Mouse (Mus musculus) liver, embryonic 11.5 days (tissue): ENCODE results near the gene Sulf2. TPM values are rescaled to one million over a fixed set of nuclear protein-coding genes. Genes with fewer than 3 reads are reported as not detected.

ENCODE experiments used
- ATAC-seq: fragments of 200-750 bp; cut with Nextera tagmentation; replicated peaks from 2 replicates; pipeline ENCODE4 v1.8.0; 2017; ENCODE audit warnings: moderate number of reproducible peaks, mild to moderate bottlenecking, moderate TSS enrichment, moderate library complexity; ENCODE audit not compliant: low FRiP score
- DNase-seq: peaks from one replicate; pipeline ENCODE4 v3.0.0-alpha.2; 2017; ENCODE audit warnings: low spot score
- H3K27ac ChIP-seq: fragments of 300-500 bp; sonication (generic); 2 replicates; pipeline ENCODE4 v1.5.1; 2014; ENCODE audit warnings: mild to moderate bottlenecking, low read depth, low read length, control low read depth
- H3K27me3 ChIP-seq: fragments of 300-500 bp; sonication (generic); replicated peaks from 2 replicates; pipeline ENCODE4 v1.6.1; 2014; ENCODE audit warnings: low read length, mixed read lengths; ENCODE audit not compliant: control insufficient read depth, insufficient read depth
- H3K36me3 ChIP-seq: fragments of 300-500 bp; sonication (generic); 2 replicates; pipeline ENCODE4 v1.6.1; 2014; ENCODE audit warnings: mild to moderate bottlenecking, low read length, moderate library complexity, mixed read lengths; ENCODE audit not compliant: control insufficient read depth, insufficient read depth
- H3K4me1 ChIP-seq: fragments of 300-500 bp; sonication (generic); replicated peaks from 2 replicates; pipeline ENCODE4 v1.6.1; 2014; ENCODE audit warnings: low read length, mixed read lengths; ENCODE audit not compliant: control insufficient read depth, insufficient read depth
- H3K4me2 ChIP-seq: fragments of 300-500 bp; sonication (generic); 2 replicates; pipeline ENCODE4 v1.6.1; 2014; ENCODE audit warnings: mild to moderate bottlenecking, control low read depth, moderate library complexity
- H3K4me3 ChIP-seq: fragments of 300-500 bp; sonication (generic); 2 replicates; pipeline ENCODE4 v1.5.1; 2014; ENCODE audit warnings: low read depth, low read length, control low read depth
- H3K9ac ChIP-seq: fragments of 300-500 bp; sonication (generic); 2 replicates; pipeline ENCODE4 v1.6.1; 2014; ENCODE audit warnings: low read depth, low read length, control low read depth
- H3K9me3 ChIP-seq: fragments of 300-500 bp; sonication (generic); 2 replicates; pipeline ENCODE4 v1.6.1; 2016; ENCODE audit warnings: low read length, inconsistent platforms, mixed read lengths; ENCODE audit not compliant: control insufficient read depth
- whole genome bisulfite sequencing: fragments of 180-500 bp; shearing (Covaris S2); extraction: QIAGEN DNeasy Blood & Tissue Kit; methylation state at CpG from one replicate; pipeline ENCODE4 v1.1.7; 2014; 5-methylcytosine and 5-hydroxymethylcytosine counted together
- polyA plus RNA-seq: library from polyadenylated mRNA; unstranded; fragments of >200 nt; fragmentation: Nextera tagmentation; extraction: Ambion mirVana; gene quantifications from 2 replicates; pipeline ENCODE4 v1.2.1, GENCODE M21; 2014

Sulf2 gene
- polyA plus RNA-seq, 1 experiment from 2014 or later: 30.3 TPM

DNA sequence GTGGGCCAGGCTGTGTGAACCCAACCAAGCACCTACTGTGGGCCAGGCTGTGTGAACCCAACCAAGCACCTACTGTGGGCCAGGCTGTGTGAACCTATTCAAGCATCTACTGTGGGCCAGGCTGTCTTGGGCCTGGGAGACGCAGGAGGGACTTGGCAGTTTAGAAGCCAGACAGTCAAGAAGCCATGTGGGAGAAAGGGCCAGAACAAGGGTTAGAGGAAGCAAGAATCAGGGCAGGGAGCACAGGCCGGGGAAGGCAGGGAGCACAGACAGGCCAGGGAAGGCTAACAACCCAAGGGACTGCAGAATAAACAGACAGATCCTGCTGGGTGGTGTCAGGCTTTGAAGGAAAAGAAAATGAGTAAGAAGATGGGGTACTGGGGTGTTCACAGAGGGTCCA is 44.2 kb downstream of the Sulf2 start:
- Histone ChIP-seq H3K4me3 (no peak overlapping the region), H3K4me1 (no peaks in the 10 kb centered on the region), H3K4me2 (no peak overlapping the region), H3K9ac (no peak overlapping the region), H3K9me3 (no peaks in the 10 kb centered on the region), H3K36me3 (no peaks in the 10 kb centered on the region; the same call in 1 of the 2 replicates), H3K27me3 (no peaks in the 10 kb centered on the region), H3K27ac (no peak overlapping the region)
- WGBS: 71% methylated on average over 2 of the region's 2 CpGs
- DNase-seq: no peak
- no peak for ATAC-seq

GRCm38 (mm10) chr2:166110764-166111163 is 44.7 kb downstream of the Sulf2 start:
- no peak for ATAC-seq
- Histone ChIP-seq H3K27me3 (no peaks in the 10 kb centered on the region), H3K36me3 (no peaks in the 10 kb centered on the region), H3K27ac (no peak overlapping the region), H3K4me3 (no peak overlapping the region), H3K4me1 (no peaks in the 10 kb centered on the region), H3K4me2 (no peak overlapping the region), H3K9me3 (no peaks in the 10 kb centered on the region), H3K9ac (no peak overlapping the region)
- no peak for DNase-seq
- WGBS: 64% methylated on average over 8 of the region's 8 CpGs

- H3K27me3 ChIP-seq: no peaks in the 10 kb centered on the region
- H3K36me3 ChIP-seq: no peaks in the 10 kb centered on the region
- no peak overlapping the region for H3K4me3 ChIP-seq
- WGBS: 26% methylated on average over 4 of the region's 4 CpGs
- ATAC-seq (no peak), DNase-seq (peak; percentile 70)
- no peak overlapping the region for H3K9ac ChIP-seq
- no peak overlapping the region for H3K27ac ChIP-seq
- no peak overlapping the region for H3K4me2 ChIP-seq
- H3K4me1 ChIP-seq: no peaks in the 10 kb centered on the region
- no peaks in the 10 kb centered on the region for H3K9me3 ChIP-seq
These were observed 47.1 kb downstream of the Sulf2 start for GRCm38 (mm10) chr2:166108326-166108725.

GRCm38 (mm10) chr2:166107911-166108310 is 47.6 kb downstream of the Sulf2 start:
- ATAC-seq (no peak), DNase-seq (no peak)
- Histone ChIP-seq H3K9ac (no peak overlapping the region), H3K27ac (no peak overlapping the region), H3K27me3 (no peaks in the 10 kb centered on the region), H3K4me3 (no peak overlapping the region), H3K9me3 (no peaks in the 10 kb centered on the region), H3K4me1 (no peaks in the 10 kb centered on the region), H3K36me3 (no peaks in the 10 kb centered on the region), H3K4me2 (no peak overlapping the region)
- WGBS: 75% methylated on average over 5 of the region's 5 CpGs

GRCm38 (mm10) chr2:166106631-166107030 is 48.8 kb downstream of the Sulf2 start:
- Histone ChIP-seq H3K4me1 (no peaks in the 10 kb centered on the region), H3K27ac (no peak overlapping the region)
- no peak for DNase-seq

GRCm38 (mm10) chr2:166105911-166106310 is 49.6 kb downstream of the Sulf2 start:
- DNase-seq: no peak

More at GRCm38 (mm10) chr2:166106631-166107030, 48.8 kb downstream of the Sulf2 start:
- Histone ChIP-seq H3K4me2 (no peak overlapping the region), H3K4me3 (no peak overlapping the region), H3K9me3 (no peaks in the 10 kb centered on the region), H3K27me3 (no peaks in the 10 kb centered on the region), H3K9ac (no peak overlapping the region), H3K36me3 (no peaks in the 10 kb centered on the region)
- WGBS: 71% methylated on average over 2 of the region's 2 CpGs
- ATAC-seq: no peak

GRCm38 (mm10) chr2:166102893-166103292 is 52.6 kb downstream of the Sulf2 start:
- no peaks in the 10 kb centered on the region for H3K9me3 ChIP-seq
- H3K36me3 ChIP-seq: no peaks in the 10 kb centered on the region
- H3K4me2 ChIP-seq: no peak overlapping the region
- DNase-seq (no peak), ATAC-seq (no peak)
- H3K27me3 ChIP-seq: no peaks in the 10 kb centered on the region
- H3K27ac ChIP-seq: no peak overlapping the region
- H3K4me3 ChIP-seq: no peak overlapping the region
- 79% methylated on average over 7 of the region's 7 CpGs for WGBS
- H3K4me1 ChIP-seq: no peaks in the 10 kb centered on the region; the same call in 1 of the 2 replicates
- H3K9ac ChIP-seq: no peak overlapping the region

More at GRCm38 (mm10) chr2:166105911-166106310, 49.6 kb downstream of the Sulf2 start:
- Histone ChIP-seq H3K4me2 (no peak overlapping the region), H3K4me3 (no peak overlapping the region), H3K27me3 (no peaks in the 10 kb centered on the region), H3K9me3 (no peaks in the 10 kb centered on the region), H3K27ac (no peak overlapping the region), H3K9ac (no peak overlapping the region), H3K4me1 (no peaks in the 10 kb centered on the region), H3K36me3 (no peaks in the 10 kb centered on the region)
- WGBS: 73% methylated on average over 9 of the region's 9 CpGs
- ATAC-seq: no peak

DNA sequence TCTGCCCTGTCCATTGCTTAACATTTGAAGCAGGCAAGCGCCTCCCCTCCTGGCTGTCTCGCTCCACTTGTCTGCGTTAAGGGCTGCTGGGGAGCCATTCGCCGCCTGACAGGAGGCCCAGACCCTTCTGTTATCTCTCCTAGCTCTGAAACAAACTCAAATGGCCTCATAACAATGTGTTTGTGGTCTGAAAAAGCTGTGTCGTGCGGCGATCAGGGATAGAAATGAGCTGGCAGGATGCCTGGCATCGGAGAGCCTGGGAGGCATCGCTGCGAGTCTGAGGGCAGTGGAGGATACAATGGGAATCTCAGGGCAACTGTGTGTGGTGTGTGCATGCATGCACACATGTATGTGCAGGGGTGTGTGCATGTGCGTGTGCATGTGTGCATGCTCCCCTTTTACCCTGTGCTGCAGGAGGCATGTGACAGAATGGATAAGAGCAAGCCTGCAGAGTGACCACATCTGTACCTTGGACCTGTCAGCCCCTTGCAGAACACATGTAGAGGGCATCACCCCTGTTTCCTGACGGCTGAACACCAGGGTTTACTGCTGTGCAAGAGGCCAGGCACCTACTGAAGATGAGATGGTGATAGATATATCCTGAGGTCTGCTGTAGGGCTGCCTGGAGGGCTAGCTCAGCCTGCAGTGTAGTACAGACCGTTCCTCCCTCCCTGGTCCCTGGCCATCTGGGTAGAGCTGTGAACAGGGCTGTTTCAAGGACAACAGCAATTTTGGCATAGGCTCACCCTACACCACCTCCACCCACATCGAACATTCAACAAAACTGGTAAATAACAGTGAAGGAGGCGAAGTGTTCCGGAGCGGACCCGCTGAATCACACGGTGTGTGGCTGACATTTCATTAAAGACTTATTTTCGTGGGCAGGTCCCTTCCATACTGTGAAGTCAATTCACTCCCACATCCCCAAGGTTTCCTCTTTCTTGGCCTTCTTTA is 54.9 kb downstream of the Sulf2 start:
- WGBS: 78% methylated on average over 21 of the region's 21 CpGs
- no peak for ATAC-seq
- Histone ChIP-seq H3K36me3 (no peaks in the 10 kb centered on the region), H3K4me3 (no peak overlapping the region), H3K9ac (no peak overlapping the region), H3K9me3 (no peaks in the 10 kb centered on the region), H3K4me2 (no peak overlapping the region), H3K27ac (no peak overlapping the region), H3K27me3 (no peaks in the 10 kb centered on the region), H3K4me1 (no peaks in the 10 kb centered on the region; the same call in none of the 2 replicates)
- no peak for DNase-seq
